Mouse (Mus musculus): Measurements from ENCODE around the gene Cxcl2. TPM values are rescaled to one million over a fixed set of nuclear protein-coding genes. Genes with fewer than 3 reads are reported as not detected.

The Cxcl2 gene
- total RNA-seq (2021) = not detected
- polyA plus RNA-seq (2012; rRNA removed) = 0.35 and 0.84 TPM in 2 replicates
- long read RNA-seq = 0 reads

- H3K4me1 ChIP-seq (ENCODE audit: control insufficient read depth, insufficient read depth, low read length) = peaks cover 5% of the 10 kb centered on the region
- intact Hi-C loops (cut with DNase I) = loop anchor here (5.0 kb wide), 1 partner anchor 116 kb away; the partner anchor contains the start of gene Cxcl3
These were observed at the start of gene Cxcl2 for GRCm38 (mm10) chr5:90903339-90904020. TSS of gene Cxcl2 (plus strand) at chr5:90903871.

DNA sequence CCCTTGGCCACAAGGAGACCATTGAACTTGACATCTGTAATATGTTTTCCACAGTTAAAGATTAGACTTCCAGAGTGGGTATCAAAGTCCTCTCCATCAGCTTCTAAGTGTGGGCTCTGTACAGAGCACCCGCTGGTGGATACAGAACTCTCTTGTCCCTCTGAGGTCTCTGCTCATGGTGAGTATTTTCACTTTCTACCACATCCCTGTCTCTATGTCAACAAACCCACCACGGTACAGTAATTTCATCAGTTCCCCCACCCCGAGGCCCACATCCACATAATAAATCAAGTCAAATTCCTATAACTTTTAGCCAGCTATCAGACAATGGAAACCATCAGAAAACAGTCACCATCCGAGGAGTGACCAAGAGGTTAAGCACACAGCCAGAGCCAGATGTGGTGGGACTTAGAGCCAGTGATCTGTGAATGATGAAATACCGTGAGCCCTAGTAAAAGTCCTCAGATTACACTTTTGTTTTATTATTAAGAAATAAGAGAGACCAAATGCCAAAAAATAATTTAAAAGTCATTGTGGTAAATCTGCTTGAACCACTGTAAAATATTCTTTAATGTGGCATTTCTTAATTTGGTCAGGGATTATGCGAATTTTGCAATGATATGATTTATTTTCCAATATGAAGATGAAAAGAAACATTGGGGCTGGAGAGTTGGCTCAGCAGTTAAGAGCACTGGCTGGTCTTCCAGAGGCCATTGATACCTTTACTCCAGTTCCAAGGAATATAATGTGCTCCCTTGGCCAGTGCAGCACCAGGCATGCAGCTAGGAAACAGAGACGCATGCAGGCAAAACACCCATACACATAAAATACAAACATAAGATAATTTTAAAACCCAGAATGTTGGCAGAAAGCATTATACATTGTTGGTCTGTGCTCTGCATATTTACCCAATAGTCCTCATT, 48.1 kb upstream of the Cxcl2 start:
- DNase-seq = no peak
- Histone ChIP-seq H3K27ac (no peak overlapping the region), H3K9ac (ENCODE audit: low read depth, low read length) (no peak overlapping the region), H3K4me3 (no peak overlapping the region), H3K4me1 (ENCODE audit: control insufficient read depth, insufficient read depth, low read length) (no peaks in the 10 kb centered on the region; the same call in 1 of the 2 replicates), H3K36me3 (ENCODE audit: control insufficient read depth, insufficient read depth, low read length) (no peaks in the 10 kb centered on the region), H3K79me2 (replicated peaks; ENCODE audit: control insufficient read depth, insufficient read depth, low read length) (no peaks in the 10 kb centered on the region), H3K27me3 (ENCODE audit: control insufficient read depth, insufficient read depth, low read length) (no peaks in the 10 kb centered on the region)
- 74% methylated on average over 7 of the region's 7 CpGs for WGBS
- intact Hi-C loops (cut with DNase I) = no loop called here
- no peak for TF ChIP-seq POLR2A (IDR thresholded peaks at IDR 0.05; ENCODE audit: insufficient read depth, low read depth, low read length)
- TF ChIP-seq CTCF (IDR thresholded peaks at IDR 0.05) = no peak
- no peak for TF ChIP-seq EP300 (IDR thresholded peaks at IDR 0.05; ENCODE audit: insufficient read depth, low read depth, low read length)

More at GRCm38 (mm10) chr5:90903339-90904020, at the start of gene Cxcl2:
- Histone ChIP-seq H3K9ac (ENCODE audit: low read depth, low read length) (0 out of 2 replicates have a peak within 1 kb of the TSS, but pooled peaks have one; percentile 14), H3K4me3 (0 out of 2 replicates have a peak within 1 kb of the TSS, but pooled peaks have one; percentile 16), H3K27me3 (ENCODE audit: control insufficient read depth, insufficient read depth, low read length) (0 out of 2 replicates have a peak, but pooled peaks cover 3% of the 10 kb centered on the region), H3K27ac (no peak within 1 kb of the TSS), H3K36me3 (ENCODE audit: control insufficient read depth, insufficient read depth, low read length) (no peaks in the 10 kb centered on the region), H3K79me2 (replicated peaks; ENCODE audit: control insufficient read depth, insufficient read depth, low read length) (no peaks in the 10 kb centered on the region)
- 10% methylated on average over 22 of the region's 22 CpGs for WGBS
- DNase-seq = peak in 1 of 2 experiments; percentile 29
- TF ChIP-seq CTCF (IDR thresholded peaks at IDR 0.05) = no peak

GRCm38 (mm10) chr5:90857463-90857862, 46.2 kb upstream of the Cxcl2 start:
- 38% methylated on average over 5 of the region's 5 CpGs for WGBS
- DNase-seq = no peak
- Histone ChIP-seq H3K4me1 (ENCODE audit: control insufficient read depth, insufficient read depth, low read length) (no peaks in the 10 kb centered on the region; the same call in 1 of the 2 replicates), H3K4me3 (no peak overlapping the region), H3K9ac (ENCODE audit: low read depth, low read length) (no peak overlapping the region), H3K36me3 (ENCODE audit: control insufficient read depth, insufficient read depth, low read length) (no peaks in the 10 kb centered on the region), H3K27me3 (ENCODE audit: control insufficient read depth, insufficient read depth, low read length) (no peaks in the 10 kb centered on the region), H3K79me2 (replicated peaks; ENCODE audit: control insufficient read depth, insufficient read depth, low read length) (no peaks in the 10 kb centered on the region), H3K27ac (no peak overlapping the region)
- TF ChIP-seq CTCF (IDR thresholded peaks at IDR 0.05) (no peak), POLR2A (IDR thresholded peaks at IDR 0.05; ENCODE audit: insufficient read depth, low read depth, low read length) (no peak), EP300 (IDR thresholded peaks at IDR 0.05; ENCODE audit: insufficient read depth, low read depth, low read length) (no peak)
- intact Hi-C loops (cut with DNase I) = no loop called here

GRCm38 (mm10) chr5:90858429-90858828, 45.2 kb upstream of the Cxcl2 start:
- H3K4me1 ChIP-seq (ENCODE audit: control insufficient read depth, insufficient read depth, low read length) = no peaks in the 10 kb centered on the region; the same call in 1 of the 2 replicates
- intact Hi-C loops (cut with DNase I) = no loop called here
- no peak overlapping the region for H3K27ac ChIP-seq
- no peak overlapping the region for H3K9ac ChIP-seq (ENCODE audit: low read depth, low read length)
- no peaks in the 10 kb centered on the region for H3K36me3 ChIP-seq (ENCODE audit: control insufficient read depth, insufficient read depth, low read length)
- TF ChIP-seq POLR2A (IDR thresholded peaks at IDR 0.05; ENCODE audit: insufficient read depth, low read depth, low read length) (no peak), EP300 (IDR thresholded peaks at IDR 0.05; ENCODE audit: insufficient read depth, low read depth, low read length) (no peak), CTCF (IDR thresholded peaks at IDR 0.05) (no peak)
- no peak overlapping the region for H3K4me3 ChIP-seq
- WGBS = 98% methylated on average over 2 of the region's 2 CpGs
- H3K79me2 ChIP-seq (replicated peaks; ENCODE audit: control insufficient read depth, insufficient read depth, low read length) = no peaks in the 10 kb centered on the region
- DNase-seq = no peak
- no peaks in the 10 kb centered on the region for H3K27me3 ChIP-seq (ENCODE audit: control insufficient read depth, insufficient read depth, low read length)

GRCm38 (mm10) chr5:90859031-90859430, 44.6 kb upstream of the Cxcl2 start:
- H3K36me3 ChIP-seq (ENCODE audit: control insufficient read depth, insufficient read depth, low read length) = no peaks in the 10 kb centered on the region
- H3K79me2 ChIP-seq (replicated peaks; ENCODE audit: control insufficient read depth, insufficient read depth, low read length) = no peaks in the 10 kb centered on the region
- no peak overlapping the region for H3K9ac ChIP-seq (ENCODE audit: low read depth, low read length)
- no peak overlapping the region for H3K4me3 ChIP-seq
- TF ChIP-seq EP300 (IDR thresholded peaks at IDR 0.05; ENCODE audit: insufficient read depth, low read depth, low read length) (no peak), CTCF (IDR thresholded peaks at IDR 0.05) (no peak), POLR2A (IDR thresholded peaks at IDR 0.05; ENCODE audit: insufficient read depth, low read depth, low read length) (no peak)
- 75% methylated on average over 3 of the region's 3 CpGs for WGBS
- no peaks in the 10 kb centered on the region; the same call in 1 of the 2 replicates for H3K4me1 ChIP-seq (ENCODE audit: control insufficient read depth, insufficient read depth, low read length)
- no peak overlapping the region for H3K27ac ChIP-seq
- H3K27me3 ChIP-seq (ENCODE audit: control insufficient read depth, insufficient read depth, low read length) = no peaks in the 10 kb centered on the region
- intact Hi-C loops (cut with DNase I) = no loop called here
- no peak for DNase-seq

Measured in heart, adult 2 months (tissue).